Mouse (Mus musculus) neural tube, embryonic 13.5 days (tissue): ENCODE measurements at regions not wholly inside any gene's neighbourhood (a gene's known extent, or its start where the extent isn't known, plus 50 kb on each side); places are given as distances from the start of the nearest gene placed in this dataset.

Experiments used
- ATAC-seq: fragments of 200-750 bp; cut with Nextera tagmentation; 2 replicates; pipeline ENCODE4 v1.8.0; 2017; ENCODE audit warnings: low read depth, mild to moderate bottlenecking, moderate TSS enrichment, moderate library complexity
- H3K27ac ChIP-seq: fragments of 300-500 bp; sonication (generic); replicated peaks from 2 replicates; pipeline ENCODE4 v1.5.1; 2015; ENCODE audit warnings: moderate library complexity, mild to moderate bottlenecking, inconsistent platforms
- H3K27me3 ChIP-seq: fragments of 300-500 bp; sonication (generic); 2 replicates; pipeline ENCODE4 v1.6.1; 2015; ENCODE audit warnings: mild to moderate bottlenecking, inconsistent platforms
- H3K36me3 ChIP-seq: fragments of 300-500 bp; sonication (generic); 2 replicates; pipeline ENCODE4 v1.6.1; 2015; ENCODE audit warnings: mild to moderate bottlenecking, inconsistent platforms
- H3K4me1 ChIP-seq: fragments of 300-500 bp; sonication (generic); replicated peaks from 2 replicates; pipeline ENCODE4 v1.6.1; 2015; ENCODE audit warnings: inconsistent platforms
- H3K4me2 ChIP-seq: fragments of 300-500 bp; sonication (generic); 2 replicates; pipeline ENCODE4 v1.6.1; 2015; ENCODE audit warnings: inconsistent platforms, mild to moderate bottlenecking, moderate library complexity
- H3K4me3 ChIP-seq: fragments of 300-500 bp; sonication (generic); 2 replicates; pipeline ENCODE4 v1.5.1; 2015; ENCODE audit warnings: mild to moderate bottlenecking, inconsistent platforms
- H3K9ac ChIP-seq: fragments of 300-500 bp; sonication (generic); 2 replicates; pipeline ENCODE4 v1.6.1; 2015; ENCODE audit warnings: moderate library complexity, mild to moderate bottlenecking, inconsistent platforms
- H3K9me3 ChIP-seq: fragments of 300-500 bp; sonication (generic); 2 replicates; pipeline ENCODE4 v1.6.1; 2016; ENCODE audit warnings: inconsistent platforms
- WGBS: fragments of 180-500 bp; shearing (Covaris S2); methylation state at CpG from one replicate; pipeline ENCODE4 v1.1.7; 2015; 5-methylcytosine and 5-hydroxymethylcytosine counted together

GRCm38 (mm10) chr13:101308724-101309123 lies 459.3 kb downstream of the Pik3r1 start:
- Histone ChIP-seq H3K4me2 (no peak overlapping the region), H3K9me3 (no peaks in the 10 kb centered on the region), H3K27ac (no peak overlapping the region), H3K9ac (no peak overlapping the region), H3K4me1 (no peaks in the 10 kb centered on the region), H3K27me3 (no peaks in the 10 kb centered on the region), H3K4me3 (no peak overlapping the region), H3K36me3 (no peaks in the 10 kb centered on the region)
- no peak for ATAC-seq
- 89% methylated on average over 5 of the region's 5 CpGs for WGBS

GRCm38 (mm10) chr13:101305695-101306413 lies 462.2 kb downstream of the Pik3r1 start:
- no peaks in the 10 kb centered on the region for H3K4me1 ChIP-seq
- no peaks in the 10 kb centered on the region for H3K36me3 ChIP-seq
- no peak overlapping the region for H3K4me3 ChIP-seq
- no peak overlapping the region for H3K27ac ChIP-seq
- no peaks in the 10 kb centered on the region for H3K27me3 ChIP-seq
- H3K9me3 ChIP-seq = no peaks in the 10 kb centered on the region
- ATAC-seq = no peak
- WGBS = 67% methylated on average over 11 of the region's 11 CpGs
- H3K9ac ChIP-seq = no peak overlapping the region
- H3K4me2 ChIP-seq = no peak overlapping the region

- Histone ChIP-seq H3K27ac (no peak overlapping the region), H3K9ac (no peak overlapping the region), H3K4me3 (no peak overlapping the region), H3K9me3 (no peaks in the 10 kb centered on the region), H3K27me3 (no peaks in the 10 kb centered on the region), H3K4me1 (no peaks in the 10 kb centered on the region), H3K36me3 (no peaks in the 10 kb centered on the region), H3K4me2 (no peak overlapping the region)
- no peak for ATAC-seq
- WGBS = 75% methylated on average over 6 of the region's 6 CpGs
These were observed 463.0 kb downstream of the Pik3r1 start for GRCm38 (mm10) chr13:101305063-101305462.

GRCm38 (mm10) chr13:101301361-101301760 lies 466.7 kb downstream of the Pik3r1 start:
- Histone ChIP-seq H3K36me3 (no peaks in the 10 kb centered on the region), H3K9ac (no peak overlapping the region), H3K27ac (no peak overlapping the region), H3K27me3 (no peaks in the 10 kb centered on the region), H3K4me2 (no peak overlapping the region), H3K4me3 (no peak overlapping the region), H3K9me3 (no peaks in the 10 kb centered on the region), H3K4me1 (no peaks in the 10 kb centered on the region)
- 75% methylated on average over 2 of the region's 2 CpGs for WGBS
- ATAC-seq = no peak

GRCm38 (mm10) chr13:101289407-101289806 lies 456.2 kb upstream of the Slc30a5 start:
- no peaks in the 10 kb centered on the region for H3K27me3 ChIP-seq
- WGBS = 93% methylated on average over 4 of the region's 4 CpGs
- no peak overlapping the region for H3K9ac ChIP-seq
- no peak overlapping the region for H3K4me3 ChIP-seq
- H3K4me2 ChIP-seq = no peak overlapping the region
- no peak overlapping the region for H3K27ac ChIP-seq
- H3K4me1 ChIP-seq = no peaks in the 10 kb centered on the region
- no peaks in the 10 kb centered on the region for H3K9me3 ChIP-seq
- H3K36me3 ChIP-seq = no peaks in the 10 kb centered on the region
- ATAC-seq = no peak

GRCm38 (mm10) chr13:101287131-101287530 lies 453.9 kb upstream of the Slc30a5 start:
- WGBS = 78% methylated on average over 4 of the region's 4 CpGs
- H3K9me3 ChIP-seq = no peaks in the 10 kb centered on the region
- no peak for ATAC-seq

GRCm38 (mm10) chr13:101286029-101286917 lies 453.0 kb upstream of the Slc30a5 start:
- H3K4me2 ChIP-seq = no peak overlapping the region
- no peak overlapping the region for H3K27ac ChIP-seq
- no peak overlapping the region for H3K9ac ChIP-seq
- no peaks in the 10 kb centered on the region for H3K4me1 ChIP-seq
- WGBS = 78% methylated on average over 15 of the region's 15 CpGs
- no peak overlapping the region for H3K4me3 ChIP-seq
- no peak for ATAC-seq
- no peaks in the 10 kb centered on the region for H3K27me3 ChIP-seq
- H3K36me3 ChIP-seq = no peaks in the 10 kb centered on the region
- no peaks in the 10 kb centered on the region for H3K9me3 ChIP-seq

More at GRCm38 (mm10) chr13:101287131-101287530, 453.9 kb upstream of the Slc30a5 start:
- H3K9ac ChIP-seq = no peak overlapping the region
- H3K27ac ChIP-seq = no peak overlapping the region
- H3K4me3 ChIP-seq = no peak overlapping the region
- no peaks in the 10 kb centered on the region for H3K36me3 ChIP-seq
- no peak overlapping the region for H3K4me2 ChIP-seq
- H3K27me3 ChIP-seq = no peaks in the 10 kb centered on the region
- no peaks in the 10 kb centered on the region for H3K4me1 ChIP-seq

GRCm38 (mm10) chr13:101278127-101278526 lies 444.9 kb upstream of the Slc30a5 start:
- Histone ChIP-seq H3K4me2 (no peak overlapping the region), H3K4me1 (no peaks in the 10 kb centered on the region), H3K36me3 (no peaks in the 10 kb centered on the region), H3K4me3 (no peak overlapping the region), H3K9me3 (no peaks in the 10 kb centered on the region), H3K27me3 (no peaks in the 10 kb centered on the region), H3K27ac (no peak overlapping the region), H3K9ac (no peak overlapping the region)
- no peak for ATAC-seq
- WGBS = 90% methylated on average over 1 of the region's 1 CpGs

- ATAC-seq = no peak
- no peaks in the 10 kb centered on the region for H3K27me3 ChIP-seq
- no peak overlapping the region for H3K9ac ChIP-seq
- no peak overlapping the region for H3K4me3 ChIP-seq
- H3K36me3 ChIP-seq = no peaks in the 10 kb centered on the region
- no peak overlapping the region for H3K27ac ChIP-seq
- WGBS = 90% methylated on average over 2 of the region's 2 CpGs
- no peaks in the 10 kb centered on the region for H3K9me3 ChIP-seq
- H3K4me1 ChIP-seq = no peaks in the 10 kb centered on the region
- no peak overlapping the region for H3K4me2 ChIP-seq
These were observed 443.5 kb upstream of the Slc30a5 start for GRCm38 (mm10) chr13:101276766-101277165.

- Histone ChIP-seq H3K4me1 (no peaks in the 10 kb centered on the region), H3K4me2 (no peak overlapping the region), H3K4me3 (no peak overlapping the region), H3K27ac (no peak overlapping the region), H3K9me3 (no peaks in the 10 kb centered on the region), H3K27me3 (no peaks in the 10 kb centered on the region), H3K36me3 (no peaks in the 10 kb centered on the region), H3K9ac (no peak overlapping the region)
- ATAC-seq = no peak
- 69% methylated on average over 7 of the region's 7 CpGs for WGBS
These were observed 441.4 kb upstream of the Slc30a5 start for GRCm38 (mm10) chr13:101274470-101275141.

GRCm38 (mm10) chr13:101273321-101273720 lies 440.1 kb upstream of the Slc30a5 start:
- no peaks in the 10 kb centered on the region for H3K36me3 ChIP-seq
- no peak for ATAC-seq
- H3K9ac ChIP-seq = no peak overlapping the region
- no peak overlapping the region for H3K27ac ChIP-seq
- no peaks in the 10 kb centered on the region for H3K27me3 ChIP-seq
- H3K4me1 ChIP-seq = no peaks in the 10 kb centered on the region
- H3K4me3 ChIP-seq = no peak overlapping the region
- no peaks in the 10 kb centered on the region for H3K9me3 ChIP-seq
- WGBS = 91% methylated on average over 7 of the region's 7 CpGs
- no peak overlapping the region for H3K4me2 ChIP-seq
